Comparison of ENCODE assay signal across 8 mouse cellular contexts in genomic region chr1:171247916-171248315, GRCm38 (mm10). TPM values are rescaled to one million over a fixed set of nuclear protein-coding genes. Genes with fewer than 3 reads are reported as not detected.
DNase-seq lines count a peak whose midpoint lies in the region; ATAC-seq and TF ChIP-seq lines count a peak whose summit lies in the region.

No protein-coding gene starts in this region.

- peaks cover 20% of the 10 kb centered on the region; the same call in 1 of the 2 replicates for H3K4me1 ChIP-seq in lung, postnatal 0 days (ENCODE audit: insufficient read depth, low read depth, low read length)
- H3K4me1 ChIP-seq in forebrain, postnatal 0 days (ENCODE audit: insufficient read depth) = peaks cover 15% of the 10 kb centered on the region; the same call in 1 of the 2 replicates
- H3K4me1 ChIP-seq in limb, embryonic 12.5 days (replicated peaks) = peaks cover 58% of the 10 kb centered on the region
- peaks cover 51% of the 10 kb centered on the region for H3K4me1 ChIP-seq in stomach, embryonic 14.5 days (ENCODE audit: control insufficient read depth, insufficient read depth, low read length)

- no peaks in the 10 kb centered on the region for H3K9me3 ChIP-seq in lung, postnatal 0 days (ENCODE audit: low read length)
- no peaks in the 10 kb centered on the region for H3K9me3 ChIP-seq in forebrain, postnatal 0 days (ENCODE audit: low read length)
- no peaks in the 10 kb centered on the region for H3K9me3 ChIP-seq in limb, embryonic 12.5 days
- H3K9me3 ChIP-seq in stomach, embryonic 14.5 days (ENCODE audit: control insufficient read depth, low read depth, low read length) = no peaks in the 10 kb centered on the region

- TF ChIP-seq CTCF in lung, postnatal 0 days (IDR thresholded peaks at IDR 0.05) = no peak
- no peak for TF ChIP-seq CTCF in forebrain, postnatal 0 days (IDR thresholded peaks at IDR 0.05; ENCODE audit: low read depth)

- 21% methylated on average over 4 of the region's 4 CpGs for WGBS in lung, postnatal 0 days
- WGBS in forebrain, postnatal 0 days = 38% methylated on average over 4 of the region's 4 CpGs
- 42% methylated on average over 4 of the region's 4 CpGs for WGBS in limb, embryonic 12.5 days
- WGBS in stomach, embryonic 14.5 days = 20% methylated on average over 4 of the region's 4 CpGs

- DNase-seq in lung, postnatal 0 days (ENCODE audit: low spot score) = no peak
- no peak for DNase-seq in lung, postnatal 14 days
- DNase-seq in forebrain, postnatal 0 days = no peak
- DNase-seq in urinary bladder, postnatal 14 days (ENCODE audit: low spot score) = no peak
- DNase-seq in adrenal gland, adult 8-10 months = no peak

- H3K9ac ChIP-seq in lung, postnatal 0 days (replicated peaks; ENCODE audit: low read depth) = no peak overlapping the region
- H3K9ac ChIP-seq in forebrain, postnatal 0 days = no peak overlapping the region
- H3K9ac ChIP-seq in limb, embryonic 12.5 days (replicated peaks) = no peak overlapping the region
- H3K9ac ChIP-seq in stomach, embryonic 14.5 days (replicated peaks; ENCODE audit: low read depth, low read length) = no peak overlapping the region

- TF ChIP-seq EP300 in lung, postnatal 0 days (IDR thresholded peaks at IDR 0.05) = no peak

- H3K4me2 ChIP-seq in lung, postnatal 0 days (replicated peaks; ENCODE audit: low read depth, low read length) = peak overlapping the region; percentile 70
- peak overlapping the region; percentile 63; the same call in 1 of the 2 replicates for H3K4me2 ChIP-seq in forebrain, postnatal 0 days (ENCODE audit: low read depth)
- peak overlapping the region; percentile 77 for H3K4me2 ChIP-seq in limb, embryonic 12.5 days
- peak overlapping the region; percentile 75 for H3K4me2 ChIP-seq in stomach, embryonic 14.5 days (replicated peaks; ENCODE audit: low read depth, low read length)

- H3K36me3 ChIP-seq in lung, postnatal 0 days (ENCODE audit: insufficient read depth, low read length) = no peaks in the 10 kb centered on the region
- H3K36me3 ChIP-seq in forebrain, postnatal 0 days (ENCODE audit: insufficient read depth) = 0 out of 2 replicates have a peak, but pooled peaks cover 1% of the 10 kb centered on the region
- peaks cover 28% of the 10 kb centered on the region for H3K36me3 ChIP-seq in limb, embryonic 12.5 days
- H3K36me3 ChIP-seq in stomach, embryonic 14.5 days (ENCODE audit: control insufficient read depth, insufficient read depth, low read length) = peaks cover 12% of the 10 kb centered on the region

- no peak overlapping the region for H3K4me3 ChIP-seq in lung, postnatal 0 days (ENCODE audit: low read depth, low read length)
- no peak overlapping the region for H3K4me3 ChIP-seq in forebrain, postnatal 0 days (ENCODE audit: low read depth, low read length)
- H3K4me3 ChIP-seq in limb, embryonic 12.5 days (replicated peaks) = peak overlapping the region; percentile 80; the same call in 1 of the 2 replicates
- H3K4me3 ChIP-seq in stomach, embryonic 14.5 days (ENCODE audit: low read depth, low read length) = peak overlapping the region; percentile 74; the same call in 1 of the 2 replicates

- H3K27ac ChIP-seq in lung, postnatal 0 days (ENCODE audit: low read length) = peak overlapping the region; percentile 94
- 0 out of 2 replicates have a peak overlapping the region, but pooled peaks have one; percentile 75 for H3K27ac ChIP-seq in forebrain, postnatal 0 days (ENCODE audit: low read depth, low read length)
- peak overlapping the region; percentile 88 for H3K27ac ChIP-seq in limb, embryonic 12.5 days
- peak overlapping the region; percentile 94 for H3K27ac ChIP-seq in stomach, embryonic 14.5 days (ENCODE audit: low read length)

- H3K27me3 ChIP-seq in lung, postnatal 0 days (replicated peaks; ENCODE audit: insufficient read depth, low read length) = no peaks in the 10 kb centered on the region
- no peaks in the 10 kb centered on the region for H3K27me3 ChIP-seq in forebrain, postnatal 0 days (ENCODE audit: insufficient read depth, low read length)
- H3K27me3 ChIP-seq in limb, embryonic 12.5 days = no peaks in the 10 kb centered on the region
- H3K27me3 ChIP-seq in stomach, embryonic 14.5 days (ENCODE audit: control insufficient read depth, insufficient read depth, low read length) = no peaks in the 10 kb centered on the region

- no peak for ATAC-seq in lung, postnatal 0 days
- no peak for ATAC-seq in forebrain, postnatal 0 days
- no peak for ATAC-seq in limb, embryonic 12.5 days (ENCODE audit: insufficient number of reproducible peaks, insufficient read depth, low FRiP score, low TSS enrichment, low read depth)
- no peak for ATAC-seq in stomach, embryonic 14.5 days (ENCODE audit: insufficient number of reproducible peaks, insufficient read depth, low FRiP score, low read depth)
- no peak for ATAC-seq in cerebellum, adult (ENCODE audit: insufficient number of reproducible peaks, low FRiP score, low TSS enrichment)

RNA-seq across cellular contexts. Expression of gene Adamts4, which starts 2.3 kb away (rescaled TPM):
- 2.7 and 3.3 TPM in 2 replicates for polyA plus RNA-seq in lung, postnatal 0 days (2015; fragmentation: Nextera tagmentation; extraction: Ambion mirVana)
- 4.5 and 5.9 TPM in 2 replicates for total RNA-seq in forebrain, postnatal 0 days (2014; rRNA removed)
- 2.6 and 5.6 TPM in 2 replicates for polyA plus RNA-seq in forebrain, postnatal 0 days (2015; fragmentation: Nextera tagmentation; extraction: Ambion mirVana)
- polyA plus RNA-seq in limb, embryonic 12.5 days (2016; fragmentation: Nextera tagmentation; extraction: Ambion mirVana) = 10.5 and 11.0 TPM in 2 replicates
- polyA plus RNA-seq in stomach, embryonic 14.5 days (2014; fragmentation: Nextera tagmentation; extraction: Ambion mirVana) = 5.3 and 6.3 TPM in 2 replicates
- under 1 TPM; 0.46 to 0.80 (median 0.60) TPM for total RNA-seq in adrenal gland, adult 8-10 months (2022)

RNA-seq across cellular contexts. Expression of gene Ndufs2, which starts 3.3 kb away (rescaled TPM):
- 172 and 188 TPM in 2 replicates for polyA plus RNA-seq in lung, postnatal 0 days (2015; fragmentation: Nextera tagmentation; extraction: Ambion mirVana)
- 203 and 270 TPM in 2 replicates for total RNA-seq in forebrain, postnatal 0 days (2014; rRNA removed)
- 219 and 243 TPM in 2 replicates for polyA plus RNA-seq in forebrain, postnatal 0 days (2015; fragmentation: Nextera tagmentation; extraction: Ambion mirVana)
- polyA plus RNA-seq in limb, embryonic 12.5 days (2016; fragmentation: Nextera tagmentation; extraction: Ambion mirVana) = 251 and 257 TPM in 2 replicates
- 219 and 234 TPM in 2 replicates for polyA plus RNA-seq in stomach, embryonic 14.5 days (2014; fragmentation: Nextera tagmentation; extraction: Ambion mirVana)
- 100 to 1,000 TPM; 609 to 713 (median 672) TPM for total RNA-seq in adrenal gland, adult 8-10 months (2022)

RNA-seq across cellular contexts. Expression of gene Fcer1g, which starts 13.8 kb away (rescaled TPM):
- polyA plus RNA-seq in lung, postnatal 0 days (2015; fragmentation: Nextera tagmentation; extraction: Ambion mirVana) = 121 and 130 TPM in 2 replicates
- 7.6 and 11.2 TPM in 2 replicates for total RNA-seq in forebrain, postnatal 0 days (2014; rRNA removed)
- polyA plus RNA-seq in forebrain, postnatal 0 days (2015; fragmentation: Nextera tagmentation; extraction: Ambion mirVana) = 33.2 and 37.9 TPM in 2 replicates
- polyA plus RNA-seq in limb, embryonic 12.5 days (2016; fragmentation: Nextera tagmentation; extraction: Ambion mirVana) = 15.9 and 21.0 TPM in 2 replicates
- polyA plus RNA-seq in stomach, embryonic 14.5 days (2014; fragmentation: Nextera tagmentation; extraction: Ambion mirVana) = 52.5 and 58.4 TPM in 2 replicates
- 10 to 100 TPM; 21.8 to 34.4 (median 28.3) TPM for total RNA-seq in adrenal gland, adult 8-10 months (2022)

RNA-seq across cellular contexts. Expression of gene B4galt3, which starts 22.2 kb away (rescaled TPM):
- 68.4 and 77.0 TPM in 2 replicates for polyA plus RNA-seq in lung, postnatal 0 days (2015; fragmentation: Nextera tagmentation; extraction: Ambion mirVana)
- 75.1 and 99.3 TPM in 2 replicates for total RNA-seq in forebrain, postnatal 0 days (2014; rRNA removed)
- 104 and 115 TPM in 2 replicates for polyA plus RNA-seq in forebrain, postnatal 0 days (2015; fragmentation: Nextera tagmentation; extraction: Ambion mirVana)
- 82.1 and 84.8 TPM in 2 replicates for polyA plus RNA-seq in limb, embryonic 12.5 days (2016; fragmentation: Nextera tagmentation; extraction: Ambion mirVana)
- 81.1 and 87.0 TPM in 2 replicates for polyA plus RNA-seq in stomach, embryonic 14.5 days (2014; fragmentation: Nextera tagmentation; extraction: Ambion mirVana)
- 10 to 100 TPM; 28.5 to 44.8 (median 43.0) TPM for total RNA-seq in adrenal gland, adult 8-10 months (2022)

RNA-seq across cellular contexts. Expression of gene Apoa2, which starts 23.1 kb away (rescaled TPM):
- polyA plus RNA-seq in lung, postnatal 0 days (2015; fragmentation: Nextera tagmentation; extraction: Ambion mirVana) = 2.3 and 5.5 TPM in 2 replicates
- 0.92 and 2.0 TPM in 2 replicates for total RNA-seq in forebrain, postnatal 0 days (2014; rRNA removed)
- polyA plus RNA-seq in forebrain, postnatal 0 days (2015; fragmentation: Nextera tagmentation; extraction: Ambion mirVana) = 2.7 and 4.0 TPM in 2 replicates
- polyA plus RNA-seq in limb, embryonic 12.5 days (2016; fragmentation: Nextera tagmentation; extraction: Ambion mirVana) = 2.1 and 3.1 TPM in 2 replicates
- 3.9 and 7.3 TPM in 2 replicates for polyA plus RNA-seq in stomach, embryonic 14.5 days (2014; fragmentation: Nextera tagmentation; extraction: Ambion mirVana)
- total RNA-seq in adrenal gland, adult 8-10 months (2022) = 1 to 10 TPM; 2.0 to 6.4 (median 4.3) TPM

Comparison
In these comparisons a context has a peak if more than half of its experiments do, and no peak if none do; other contexts are left out.
1. H3K4me3 ChIP-seq: peak in limb, embryonic 12.5 days (single experiment) and stomach, embryonic 14.5 days (single experiment); none in lung, postnatal 0 days (single experiment) and forebrain, postnatal 0 days (single experiment).
2. Peak in every context shown above with its lines, with median percentiles within 50 percentile points of each other: H3K27ac ChIP-seq and H3K4me2 ChIP-seq.